Mouse (Mus musculus) MEL (cell line): Measurements from ENCODE around the gene Grn. TPM values are rescaled to one million over a fixed set of nuclear protein-coding genes. Genes with fewer than 3 reads are reported as not detected.
A peak's percentile ranks its signal among the peaks of the same experiment; 100 is the strongest.

Source experiments
- DNase-seq: peaks from one replicate; pipeline ENCODE4 v3.0.0; 2011; ENCODE audit warnings: low read depth, low spot score
- H3K27ac ChIP-seq: 2 replicates; pipeline ENCODE4 v1.5.1; 2012; ENCODE audit warnings: low read depth, mild to moderate bottlenecking, control low read depth, low read length, moderate library complexity; ENCODE audit not compliant: control insufficient read depth
- H3K27me3 ChIP-seq, 2 experiments: fragments of 150-350 bp in 1 of 2; sonication (generic) in 1 of 2; 2 replicates each; pipeline ENCODE4 v1.6.1; 2012; ENCODE audit warnings: low read length in 2 of 2, mild to moderate bottlenecking in 2 of 2, improper control_type of control experiment in 1 of 2, moderate library complexity in 1 of 2; ENCODE audit not compliant: insufficient read depth in 2 of 2, control insufficient read depth in 1 of 2
- H3K36me3 ChIP-seq, 2 experiments: 2 replicates each; pipeline ENCODE4 v1.6.1; 2012 to 2014; ENCODE audit warnings: low read length in 2 of 2, improper control_type of control experiment in 1 of 2, inconsistent platforms in 1 of 2, mild to moderate bottlenecking in 1 of 2; ENCODE audit not compliant: insufficient read depth in 2 of 2, control insufficient read depth in 1 of 2
- H3K4me1 ChIP-seq, 2 experiments: fragments of 150-350 bp in 1 of 2; sonication (generic) in 1 of 2; 2 replicates each; pipeline ENCODE4 v1.6.1; 2012; ENCODE audit warnings: low read length in 2 of 2, improper control_type of control experiment in 1 of 2, mild to moderate bottlenecking in 1 of 2; ENCODE audit not compliant: insufficient read depth in 2 of 2, control insufficient read depth in 1 of 2
- H3K4me3 ChIP-seq, 2 experiments: fragments of 150-350 bp in 1 of 2; sonication (generic) in 1 of 2; 2 replicates each; pipeline ENCODE4 v1.5.1; 2012; ENCODE audit warnings: low read depth in 2 of 2, low read length in 2 of 2, mild to moderate bottlenecking in 2 of 2, moderate library complexity in 2 of 2, control low read depth in 1 of 2, improper control_type of control experiment in 1 of 2; ENCODE audit not compliant: control insufficient read depth in 1 of 2, insufficient read depth in 1 of 2
- H3K79me2 ChIP-seq: 2 replicates; pipeline ENCODE4 v1.6.1; 2012; ENCODE audit warnings: mild to moderate bottlenecking, low read length, moderate library complexity; ENCODE audit not compliant: control insufficient read depth, poor library complexity, insufficient read depth
- H3K9ac ChIP-seq: 2 replicates; pipeline ENCODE4 v1.6.1; 2012; ENCODE audit warnings: low read depth, mild to moderate bottlenecking, control low read depth, low read length, moderate library complexity; ENCODE audit not compliant: control insufficient read depth, poor library complexity, severe bottlenecking
- H3K9me3 ChIP-seq: fragments of 150-350 bp; sonication (generic); replicated peaks from 2 replicates; pipeline ENCODE4 v1.6.1; 2012; ENCODE audit warnings: mild to moderate bottlenecking, low read length, improper control_type of control experiment, moderate library complexity; ENCODE audit not compliant: insufficient read depth
- CHD1 ChIP-seq: IDR thresholded peaks from 2 replicates; pipeline ENCODE4 v1.6.1; 2012; ENCODE audit warnings: low read depth, mild to moderate bottlenecking, inconsistent platforms, low read length, improper control_type of control experiment
- CHD2 ChIP-seq: IDR thresholded peaks from 2 replicates; pipeline ENCODE4 v1.6.1; 2011; ENCODE audit warnings: low read length, improper control_type of control experiment
- CTCF ChIP-seq, 3 experiments: IDR thresholded peaks in 2 of 3; conservative IDR thresholded peaks in 1 of 3; 2 replicates each; pipeline ENCODE4 v1.5.1; 2011 to 2012; ENCODE audit warnings: low read length in 3 of 3, low read depth in 2 of 3, mild to moderate bottlenecking in 2 of 3, improper control_type of control experiment in 1 of 3, inconsistent platforms in 1 of 3, mixed read lengths in 1 of 3, moderate library complexity in 1 of 3; ENCODE audit not compliant: control insufficient read depth in 1 of 3, insufficient read depth in 1 of 3, poor library complexity in 1 of 3, severe bottlenecking in 1 of 3
- E2F4 ChIP-seq: IDR thresholded peaks from 2 replicates; pipeline ENCODE4 v1.6.1; 2011; ENCODE audit warnings: low read depth, low read length, improper control_type of control experiment, borderline replicate concordance
- ELF1 ChIP-seq: IDR thresholded peaks from 2 replicates; pipeline ENCODE4 v1.6.1; 2014; ENCODE audit warnings: low read depth, mild to moderate bottlenecking, inconsistent platforms, low read length, improper control_type of control experiment, moderate library complexity
- EP300 ChIP-seq, 2 experiments: IDR thresholded peaks; 2 replicates each; pipeline ENCODE4 v1.6.1; 2011; ENCODE audit warnings: improper control_type of control experiment in 2 of 2, low read length in 2 of 2, low read depth in 1 of 2, mild to moderate bottlenecking in 1 of 2
- ETS1 ChIP-seq: IDR thresholded peaks from 2 replicates; pipeline ENCODE4 v1.6.1; 2012; ENCODE audit warnings: low read depth, mild to moderate bottlenecking, inconsistent platforms, low read length, improper control_type of control experiment, moderate library complexity
- GATA1 ChIP-seq: IDR thresholded peaks from 2 replicates; pipeline ENCODE4 v1.6.1; 2011; ENCODE audit warnings: low read depth, low read length, improper control_type of control experiment
- HCFC1 ChIP-seq: IDR thresholded peaks from 2 replicates; pipeline ENCODE4 v1.6.1; 2012; ENCODE audit warnings: low read depth, mild to moderate bottlenecking, inconsistent platforms, low read length, improper control_type of control experiment, moderate library complexity
- JUND ChIP-seq: IDR thresholded peaks from 2 replicates; pipeline ENCODE4 v1.6.1; 2011; ENCODE audit warnings: low read depth, mild to moderate bottlenecking, improper control_type of control experiment, low read length
- KAT2A ChIP-seq: conservative IDR thresholded peaks from 2 replicates; pipeline ENCODE4 v1.6.1; 2012; ENCODE audit warnings: low read depth, low read length, improper control_type of control experiment, inconsistent platforms
- MAFK ChIP-seq: IDR thresholded peaks from 2 replicates; pipeline ENCODE4 v1.6.1; 2011; ENCODE audit warnings: low read depth, mild to moderate bottlenecking, low read length, improper control_type of control experiment, borderline replicate concordance
- MAX ChIP-seq: IDR thresholded peaks from 2 replicates; pipeline ENCODE4 v1.6.1; 2011; ENCODE audit warnings: low read length, improper control_type of control experiment
- MAZ ChIP-seq: IDR thresholded peaks from 2 replicates; pipeline ENCODE4 v1.6.1; 2012; ENCODE audit warnings: low read depth, mild to moderate bottlenecking, inconsistent platforms, low read length, improper control_type of control experiment
- MEF2A ChIP-seq: IDR thresholded peaks from 2 replicates; pipeline ENCODE4 v1.6.1; 2014; ENCODE audit warnings: low read depth, mild to moderate bottlenecking, inconsistent platforms, low read length, improper control_type of control experiment; ENCODE audit not compliant: poor library complexity, insufficient replicate concordance, severe bottlenecking; ENCODE audit errors: extremely low read depth
- MXI1 ChIP-seq: IDR thresholded peaks from 2 replicates; pipeline ENCODE4 v1.6.1; 2011; ENCODE audit warnings: mild to moderate bottlenecking, low read depth, low read length, improper control_type of control experiment
- MYB ChIP-seq: IDR thresholded peaks from 2 replicates; pipeline ENCODE4 v1.6.1; 2011; ENCODE audit warnings: mild to moderate bottlenecking, low read depth, low read length, improper control_type of control experiment
- NRF1 ChIP-seq: IDR thresholded peaks from 2 replicates; pipeline ENCODE4 v1.6.1; 2014; ENCODE audit warnings: low read depth, mild to moderate bottlenecking, inconsistent platforms, low read length, improper control_type of control experiment, moderate library complexity; ENCODE audit not compliant: poor library complexity, insufficient read depth, severe bottlenecking
- POLR2A ChIP-seq, 2 experiments: IDR thresholded peaks; 2 replicates each; pipeline ENCODE4 v1.6.1; 2011 to 2012; ENCODE audit warnings: low read length in 2 of 2, mild to moderate bottlenecking in 2 of 2, control low read depth in 1 of 2, improper control_type of control experiment in 1 of 2, low read depth in 1 of 2, moderate library complexity in 1 of 2; ENCODE audit not compliant: control insufficient read depth in 1 of 2, insufficient read depth in 1 of 2, poor library complexity in 1 of 2
- POLR2AphosphoS2 ChIP-seq: IDR thresholded peaks from 2 replicates; pipeline ENCODE4 v1.6.1; 2011; ENCODE audit warnings: low read length, improper control_type of control experiment
- POLR2AphosphoS5 ChIP-seq: IDR thresholded peaks from 2 replicates; pipeline ENCODE4 v1.6.1; 2012; ENCODE audit warnings: low read depth, borderline replicate concordance, mild to moderate bottlenecking, inconsistent platforms, low read length, moderate library complexity, mixed read lengths
- RAD21 ChIP-seq: IDR thresholded peaks from 2 replicates; pipeline ENCODE4 v1.6.1; 2011; ENCODE audit warnings: mild to moderate bottlenecking, low read depth, low read length, improper control_type of control experiment
- RCOR1 ChIP-seq: IDR thresholded peaks from 2 replicates; pipeline ENCODE4 v1.6.1; 2012; ENCODE audit warnings: low read depth, mild to moderate bottlenecking, inconsistent platforms, low read length, improper control_type of control experiment
- SIN3A ChIP-seq: IDR thresholded peaks from 2 replicates; pipeline ENCODE4 v1.6.1; 2012; ENCODE audit warnings: low read length, improper control_type of control experiment, inconsistent platforms
- SMC3 ChIP-seq: IDR thresholded peaks from 2 replicates; pipeline ENCODE4 v1.6.1; 2011; ENCODE audit warnings: low read depth, low read length, improper control_type of control experiment
- TAL1 ChIP-seq: IDR thresholded peaks from 2 replicates; pipeline ENCODE4 v1.6.1; 2012; ENCODE audit warnings: mild to moderate bottlenecking, inconsistent platforms, low read length, moderate library complexity, mixed read lengths
- TBP ChIP-seq: IDR thresholded peaks from 2 replicates; pipeline ENCODE4 v1.8.0; 2011; ENCODE audit warnings: low read depth, low read length, improper control_type of control experiment
- TCF12 ChIP-seq: IDR thresholded peaks from 2 replicates; pipeline ENCODE4 v1.6.1; 2014; ENCODE audit warnings: low read depth, mild to moderate bottlenecking, inconsistent platforms, low read length, improper control_type of control experiment, moderate library complexity
- UBTF ChIP-seq: IDR thresholded peaks from 2 replicates; pipeline ENCODE4 v1.6.1; 2012; ENCODE audit warnings: low read depth, mild to moderate bottlenecking, inconsistent platforms, low read length, improper control_type of control experiment, moderate library complexity, borderline replicate concordance; ENCODE audit not compliant: insufficient read depth
- USF1 ChIP-seq: IDR thresholded peaks from 2 replicates; pipeline ENCODE4 v1.6.1; 2014; ENCODE audit warnings: low read depth, mild to moderate bottlenecking, inconsistent platforms, low read length, improper control_type of control experiment, moderate library complexity
- USF2 ChIP-seq, 2 experiments: IDR thresholded peaks; 2 replicates each; pipeline ENCODE4 v1.6.1; 2011 to 2012; ENCODE audit warnings: improper control_type of control experiment in 2 of 2, low read length in 2 of 2, borderline replicate concordance in 1 of 2, inconsistent platforms in 1 of 2, low read depth in 1 of 2, mild to moderate bottlenecking in 1 of 2; ENCODE audit not compliant: insufficient read depth in 1 of 2
- ZC3H11A ChIP-seq: IDR thresholded peaks from 2 replicates; pipeline ENCODE4 v1.6.1; 2012; ENCODE audit warnings: low read depth, mild to moderate bottlenecking, inconsistent platforms, low read length, improper control_type of control experiment
- ZKSCAN1 ChIP-seq: IDR thresholded peaks from 2 replicates; pipeline ENCODE4 v1.6.1; 2012; ENCODE audit warnings: low read depth, mild to moderate bottlenecking, inconsistent platforms, low read length, improper control_type of control experiment, moderate library complexity
- ZMIZ1 ChIP-seq: IDR thresholded peaks from 2 replicates; pipeline ENCODE4 v1.6.1; 2012; ENCODE audit warnings: low read depth, mild to moderate bottlenecking, inconsistent platforms, low read length, improper control_type of control experiment, moderate library complexity
- ZNF384 ChIP-seq: IDR thresholded peaks from 2 replicates; pipeline ENCODE4 v1.6.1; 2012; ENCODE audit warnings: low read depth, mild to moderate bottlenecking, inconsistent platforms, low read length, improper control_type of control experiment
- polyA plus RNA-seq, 2 experiments: library from polyadenylated mRNA; stranded (reverse) in 1 of 2; unstranded in 1 of 2; fragments of >175 nt in 1 of 2; fragments of >200 nt in 1 of 2; gene quantifications; 2 replicates each; pipeline versions ENCODE4 v1.2.1 to v1.2.4; 2012; ENCODE audit warnings: low replicate concordance in 2 of 2, low read depth in 1 of 2; ENCODE audit not compliant: insufficient read length in 2 of 2, insufficient read depth in 1 of 2, missing spikeins in 1 of 2
- total RNA-seq: library from RNA; depleted of rRNA; stranded (reverse); fragments of 300-350 nt; gene quantifications from 2 replicates; pipeline ENCODE4 v1.2.3, GENCODE M21; 2012

The Grn gene
- total and polyA plus RNA-seq, 3 experiments: 14.7 to 42.1 TPM; not detected in 1

DNA sequence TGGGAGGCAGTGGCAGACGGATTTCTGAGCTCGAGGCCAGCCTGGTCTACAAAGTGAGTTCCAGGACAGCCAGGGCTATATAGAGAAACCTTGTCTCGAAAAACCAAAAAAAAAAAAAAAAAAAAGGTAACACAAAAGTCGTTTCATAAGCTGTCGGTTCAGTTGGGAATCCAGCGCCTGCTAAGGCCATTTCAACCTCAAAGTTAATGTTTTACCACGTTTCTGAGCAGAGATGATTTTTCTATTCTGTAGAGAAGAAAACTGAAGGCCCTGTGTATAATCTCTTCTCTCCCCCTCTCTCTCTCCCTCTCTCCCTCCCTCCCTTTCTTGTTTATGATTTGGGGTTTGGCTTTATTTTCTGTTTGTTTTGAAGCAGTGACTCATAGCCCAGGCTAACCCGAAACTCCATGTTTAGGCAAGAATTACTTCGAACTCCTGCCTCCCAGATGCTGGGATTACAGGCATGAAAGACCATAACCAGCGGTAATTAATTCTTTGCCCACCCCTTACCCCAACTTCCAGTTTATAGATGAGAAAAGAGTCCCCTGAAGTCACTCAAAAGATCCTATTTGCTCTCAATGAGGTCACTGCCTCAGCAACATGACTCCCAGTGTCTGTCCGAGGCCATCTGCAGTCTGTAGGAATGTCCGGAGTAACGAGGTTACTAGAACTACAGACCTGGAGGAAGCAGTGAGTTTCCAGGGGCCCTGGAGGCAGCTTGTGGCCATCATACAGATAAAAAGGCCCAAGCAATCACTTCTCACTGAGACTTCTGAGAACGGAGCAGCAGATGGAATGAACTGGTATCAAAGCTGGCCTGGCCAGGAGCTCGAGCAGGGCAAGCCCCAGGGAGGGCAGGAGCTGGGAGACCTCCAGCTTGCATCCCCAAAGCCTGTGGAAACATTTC, 21.0 kb upstream of the Grn start:
- Histone ChIP-seq H3K27me3 (no peaks in the 10 kb centered on the region), H3K4me1 (peaks cover 11 to 22% of the 10 kb centered on the region in 2 experiments), H3K9me3 (no peaks in the 10 kb centered on the region), H3K27ac (peak overlapping the region; percentile 91), H3K4me3 (peak overlapping the region; percentile 54), H3K79me2 (peaks cover 19% of the 10 kb centered on the region), H3K9ac (peak overlapping the region; percentile 75), H3K36me3 (peaks cover 0 to 14% of the 10 kb centered on the region in 2 experiments; a peak in 2 of 4 replicates)
- DNase-seq: peak; percentile 63
- TF ChIP-seq MEF2A (no peak), CHD2 (no peak), RCOR1 (no peak), POLR2AphosphoS2 (no peak), TBP (no peak), HCFC1 (no peak), SIN3A (no peak), MXI1 (no peak), TCF12 (no peak), ZNF384 (peak; percentile 71; the same call in 1 of the 2 replicates), JUND (no peak), CHD1 (peak; percentile 96), E2F4 (peak; percentile 31; the same call in 1 of the 2 replicates), USF2 (IDR thresholded peaks at IDR 0.05; ENCODE audit: borderline replicate concordance in 1 of 2, insufficient read depth in 1 of 2, low read depth in 1 of 2, low read length in 2 of 2) (no peak), MAX (no peak), TAL1 (no peak), ZC3H11A (no peak), SMC3 (no peak), NRF1 (no peak), MAFK (0 out of 2 replicates have a peak, but pooled peaks have one; percentile 12), CTCF (IDR thresholded peaks at IDR 0.05 in 2 of 3, conservative IDR thresholded peaks at IDR 0.05 in 1 of 3; ENCODE audit: control insufficient read depth in 1 of 3, insufficient read depth in 1 of 3, low read depth in 2 of 3, low read length in 3 of 3, poor library complexity in 1 of 3, severe bottlenecking in 1 of 3) (no peak), MAZ (no peak), ZKSCAN1 (no peak), USF1 (no peak), ELF1 (no peak), POLR2AphosphoS5 (no peak), POLR2A (IDR thresholded peaks at IDR 0.05; ENCODE audit: control insufficient read depth in 1 of 2, insufficient read depth in 1 of 2, low read depth in 1 of 2, low read length in 2 of 2, poor library complexity in 1 of 2) (no peak), EP300 (IDR thresholded peaks at IDR 0.05; ENCODE audit: low read depth in 1 of 2, low read length in 2 of 2) (peak in 1 of 2 experiments; percentile 48; a peak in 1 of 4 replicates), RAD21 (no peak; the same call in 1 of the 2 replicates), ZMIZ1 (no peak), KAT2A (no peak), GATA1 (no peak), ETS1 (no peak), MYB (no peak), UBTF (0 out of 2 replicates have a peak, but pooled peaks have one; percentile 11)
